Mouse (Mus musculus) adrenal gland, postnatal 36 days (tissue): Measurements from ENCODE around the gene Fndc7. TPM values are rescaled to one million over a fixed set of nuclear protein-coding genes. Genes with fewer than 3 reads are reported as not detected.
"Not testable (repeated sequence)": the region's sequence is repeated elsewhere in the genome, so short reads cannot be mapped to it uniquely, and the experiment has no call there.

Experiments
- DNase-seq, 2 experiments: peaks; one replicate each; pipeline ENCODE4 v3.0.0; 2021; ENCODE audit warnings: mixed read lengths in 1 of 2
- total RNA-seq, 2 experiments: library from RNA; stranded (reverse); gene quantifications; 2 replicates each; pipeline ENCODE4 v1.2.3; 2021

Fndc7 gene
- total RNA-seq, 2 experiments from 2014 or later: 0.17 to 0.40 TPM

DNA sequence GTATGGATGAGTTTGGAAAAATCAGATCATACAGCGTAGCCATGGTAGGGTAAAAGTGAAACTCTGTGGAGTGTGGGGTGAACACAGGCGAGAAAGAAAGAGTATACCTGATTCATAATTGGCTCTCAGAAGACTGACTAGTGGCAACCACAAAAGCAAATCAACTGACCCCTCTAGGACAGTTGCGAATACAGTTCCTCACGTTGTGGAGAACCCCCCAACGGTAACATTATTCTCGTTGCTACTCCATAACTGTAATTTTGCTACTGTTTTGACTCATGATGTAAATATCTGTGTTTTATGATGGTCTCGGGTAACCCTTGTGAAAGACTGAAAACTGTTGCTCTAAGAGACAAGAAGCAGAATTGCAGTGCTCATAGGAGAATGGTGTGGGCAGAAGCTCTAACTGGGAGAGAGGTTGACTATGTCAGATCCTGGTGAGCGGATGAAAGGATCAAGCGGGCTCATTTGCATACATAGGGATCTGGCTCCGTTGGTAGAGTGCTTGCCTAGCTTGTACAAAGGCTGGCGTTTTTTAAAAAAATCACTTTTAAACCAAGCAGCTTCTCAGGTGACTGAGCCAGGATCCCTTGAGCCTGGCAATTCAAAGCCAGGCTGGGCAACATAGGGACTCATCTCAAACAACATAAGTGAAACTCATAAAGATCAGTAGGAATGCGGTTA is 2.7 kb downstream of the Fndc7 start:
- no peak for DNase-seq

DNA sequence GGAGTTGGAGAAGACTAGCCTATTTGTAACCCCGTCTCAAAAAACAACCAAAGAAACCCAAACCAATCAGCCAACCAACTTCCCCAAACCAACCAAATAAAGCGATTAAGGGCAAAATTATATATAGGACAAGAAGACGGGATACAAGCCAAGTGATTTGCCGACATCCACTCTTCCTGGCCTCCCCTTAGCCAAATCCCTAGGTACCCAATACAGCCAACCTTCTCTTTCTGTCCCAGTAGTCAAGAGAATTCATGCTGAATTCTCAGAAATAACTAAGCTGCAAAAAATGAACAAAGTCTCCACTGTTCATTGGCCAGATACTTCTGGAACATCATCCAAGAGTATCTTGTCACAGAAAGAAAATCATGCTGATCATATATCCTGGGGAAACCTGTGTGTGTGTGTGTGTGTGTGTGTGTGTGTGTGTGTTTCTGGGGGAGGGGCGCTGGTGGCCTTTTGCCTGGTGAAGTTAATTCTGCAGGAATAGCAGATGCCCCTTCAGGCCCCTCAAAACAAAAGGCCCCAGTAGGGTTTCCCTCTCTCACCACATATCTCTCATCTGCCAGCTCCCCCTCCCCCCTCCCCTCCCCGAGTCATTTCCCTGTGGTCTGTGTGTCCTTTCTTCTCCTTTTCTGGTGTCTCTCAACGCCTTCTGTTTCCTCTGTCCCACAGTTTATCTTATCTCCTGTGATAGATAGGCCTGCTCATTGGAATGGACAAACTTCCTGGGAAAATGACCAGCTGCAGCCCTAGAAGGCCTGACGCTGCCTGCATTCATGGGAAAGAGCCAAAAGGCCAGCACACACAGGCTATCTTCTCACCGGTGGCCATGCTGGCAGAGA is 3.9 kb downstream of the Fndc7 start:
- no peak for DNase-seq

DNA sequence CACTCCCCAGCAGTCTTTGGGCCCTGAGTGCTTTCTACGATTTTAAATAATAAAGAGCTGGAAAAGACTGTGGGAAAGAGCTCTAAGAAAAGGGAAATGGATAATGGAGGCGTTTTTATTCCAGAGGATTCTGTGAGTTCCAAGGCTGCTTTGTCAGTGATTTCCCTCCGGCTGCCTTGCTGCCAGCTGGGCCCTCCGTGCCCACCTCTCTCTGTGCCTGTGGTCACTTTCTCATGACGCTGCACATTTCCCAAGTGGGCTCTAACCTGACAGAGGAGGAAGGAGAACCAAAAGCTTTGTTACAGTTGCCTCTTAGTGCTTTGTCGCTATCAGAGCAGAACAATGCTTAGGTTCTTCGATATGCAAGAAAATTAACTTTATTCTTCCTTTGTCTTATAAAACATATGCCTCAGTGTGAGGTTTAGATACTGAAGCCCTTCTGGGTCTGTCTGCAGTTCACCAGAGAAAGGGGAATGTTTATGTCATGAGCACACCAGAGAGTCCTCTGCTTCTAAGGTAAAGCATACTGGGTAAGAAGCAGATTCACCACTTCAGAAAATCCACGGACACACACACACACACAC is 5.0 kb downstream of the Fndc7 start:
- DNase-seq: no peak

DNA sequence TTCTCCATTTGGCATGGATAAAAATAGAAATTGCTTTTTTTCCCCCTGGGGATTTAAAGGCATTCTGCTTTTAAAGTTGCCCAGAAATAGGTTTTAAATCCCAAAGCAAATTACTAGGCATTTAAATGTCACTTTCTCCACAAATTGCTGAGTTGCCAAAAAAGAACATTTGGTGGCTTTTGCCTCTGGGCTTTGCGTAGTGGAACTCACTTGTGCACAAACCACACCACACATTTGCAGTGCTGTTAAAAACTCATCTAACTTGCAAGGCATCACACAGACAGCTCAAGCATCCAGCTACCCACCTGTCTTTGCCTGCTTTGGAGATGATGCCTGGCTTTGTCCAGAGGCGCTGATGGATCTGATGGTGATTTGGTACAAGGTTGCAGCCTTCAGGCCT is 6.7 kb downstream of the Fndc7 start:
- no peak for DNase-seq

DNA sequence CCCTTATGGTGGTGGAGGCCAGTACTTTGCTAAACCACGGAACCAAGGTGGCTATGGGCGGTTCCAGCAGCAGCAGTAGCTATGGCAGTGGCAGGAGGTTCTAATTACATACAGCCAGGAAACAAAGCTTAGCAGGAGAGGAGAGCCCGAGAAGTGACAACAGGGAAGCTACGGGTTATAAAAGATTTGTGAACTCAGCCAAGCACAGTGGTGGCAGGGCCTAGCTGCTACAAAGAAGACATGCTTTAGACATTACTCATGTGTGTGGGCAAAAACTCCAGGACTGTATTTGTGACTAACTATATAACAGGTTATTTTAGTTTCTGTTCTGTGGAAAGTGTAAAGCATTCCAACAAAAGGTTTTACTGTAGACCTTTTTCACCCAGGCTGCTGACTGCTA is 7.9 kb downstream of the Fndc7 start:
- not testable (repeated sequence) for DNase-seq

DNA sequence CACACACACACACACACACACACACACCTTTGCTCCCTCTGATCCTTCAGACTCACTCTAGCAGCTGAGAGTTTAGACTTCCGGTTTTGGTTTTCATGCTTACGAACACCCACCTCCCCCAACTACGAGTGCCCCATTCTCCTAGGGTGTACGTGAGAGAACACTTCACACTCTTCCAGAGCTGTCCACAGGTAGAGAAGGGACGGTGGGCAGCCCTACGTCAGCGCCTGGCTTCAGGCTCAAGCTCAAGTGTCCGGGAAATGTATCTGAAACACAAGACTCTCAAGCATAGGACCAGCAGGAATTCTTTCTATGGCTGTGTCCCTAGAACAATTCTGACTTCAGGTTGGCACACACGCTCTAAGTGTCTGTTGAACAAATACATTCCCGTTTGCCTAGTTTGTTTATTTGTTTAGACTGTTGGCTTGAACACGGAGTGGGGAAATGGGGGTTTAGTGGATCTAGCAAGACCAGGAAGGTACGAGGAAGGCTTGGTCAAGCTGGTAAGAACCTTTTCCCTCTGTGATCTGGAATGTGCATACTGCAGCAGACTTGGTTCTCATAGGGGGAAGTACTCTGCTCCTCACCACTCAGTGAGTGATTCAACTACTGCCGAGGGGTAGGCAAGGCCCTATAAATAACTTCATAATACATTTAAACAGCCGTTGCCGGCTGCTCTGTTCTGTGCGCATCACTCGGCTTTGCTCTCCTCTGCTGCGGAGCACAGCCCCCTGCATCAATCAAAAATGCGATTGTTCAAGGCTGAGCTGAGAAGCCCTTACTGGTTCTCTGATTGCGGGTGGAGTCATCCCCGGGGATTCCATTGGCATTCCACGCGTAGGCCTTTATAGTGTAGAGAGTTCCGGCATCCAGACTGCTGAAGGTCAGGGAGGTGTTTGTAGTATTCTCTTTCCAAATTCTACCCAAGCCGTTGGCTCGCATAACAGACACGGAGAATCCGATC is 9.0 kb downstream of the Fndc7 start:
- peak; percentile 62 for DNase-seq

DNA sequence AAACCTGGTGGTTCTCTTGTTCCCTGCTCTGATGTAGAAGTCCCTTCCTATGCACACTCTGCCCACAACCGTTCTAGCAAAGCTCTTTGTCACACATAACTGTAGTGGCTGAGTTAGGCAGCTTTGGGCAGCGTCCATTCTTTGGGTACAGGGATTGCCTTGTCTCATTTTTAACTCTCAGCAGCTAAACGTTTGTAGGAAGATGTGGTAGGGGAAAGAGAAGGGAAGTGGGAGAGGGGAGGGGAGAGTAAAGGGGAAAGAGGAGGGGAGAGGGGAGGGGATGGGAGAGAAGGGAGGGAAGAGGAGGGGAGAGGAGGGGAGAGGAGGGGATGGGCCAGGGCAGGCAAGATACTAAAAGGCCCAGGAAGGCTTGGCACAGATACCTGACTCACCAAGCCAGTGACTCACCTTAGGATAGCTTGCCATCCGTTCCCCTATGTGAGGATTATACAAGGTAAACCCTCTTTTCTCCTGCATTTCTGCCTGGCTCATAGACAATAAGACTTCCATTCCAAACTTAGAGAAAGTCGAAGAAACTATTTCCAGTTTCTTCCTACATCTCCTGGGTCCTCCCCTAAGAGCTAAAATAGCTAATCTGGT is 9.9 kb downstream of the Fndc7 start:
- DNase-seq: no peak

DNA sequence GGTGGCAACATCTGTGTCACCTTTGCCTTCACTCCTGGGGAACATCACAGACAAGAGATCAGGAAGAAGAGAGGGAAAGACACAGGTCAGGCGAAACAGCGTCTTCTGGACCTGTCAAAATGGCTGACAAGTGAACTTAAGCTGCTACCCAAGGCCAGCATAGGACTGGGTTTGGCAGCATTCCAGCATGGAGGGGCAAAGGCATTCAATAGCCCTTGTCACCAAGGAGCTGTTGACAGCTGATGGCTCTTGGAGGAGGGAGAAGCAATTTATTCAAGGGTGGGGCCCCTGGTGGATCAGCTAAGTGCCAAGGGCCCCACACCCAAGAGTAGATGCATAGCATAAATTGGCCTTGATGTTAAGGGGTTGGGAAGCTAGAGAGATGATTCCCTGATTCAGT is 10.7 kb downstream of the Fndc7 start:
- DNase-seq: no peak

DNA sequence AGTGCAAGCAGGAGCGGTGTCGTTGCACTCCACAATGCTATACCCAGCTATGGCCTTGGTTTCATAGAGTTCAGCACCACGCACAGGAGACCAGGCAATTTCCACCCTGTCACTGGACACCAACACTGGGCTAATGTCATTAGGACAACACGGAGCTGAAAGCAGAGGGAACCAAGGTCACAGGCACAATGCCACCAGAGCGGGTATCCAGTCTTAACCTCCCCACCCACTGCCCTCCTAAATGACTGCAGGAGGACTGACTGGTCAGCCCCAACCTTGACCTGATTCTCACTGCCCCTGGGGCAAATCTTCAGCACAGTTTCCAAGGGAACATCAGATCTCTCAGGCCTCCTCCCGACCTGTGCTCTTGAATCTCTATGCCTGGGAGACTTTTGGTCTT is 19.2 kb downstream of the Fndc7 start:
- peak; percentile 64 to 73 for DNase-seq

DNA sequence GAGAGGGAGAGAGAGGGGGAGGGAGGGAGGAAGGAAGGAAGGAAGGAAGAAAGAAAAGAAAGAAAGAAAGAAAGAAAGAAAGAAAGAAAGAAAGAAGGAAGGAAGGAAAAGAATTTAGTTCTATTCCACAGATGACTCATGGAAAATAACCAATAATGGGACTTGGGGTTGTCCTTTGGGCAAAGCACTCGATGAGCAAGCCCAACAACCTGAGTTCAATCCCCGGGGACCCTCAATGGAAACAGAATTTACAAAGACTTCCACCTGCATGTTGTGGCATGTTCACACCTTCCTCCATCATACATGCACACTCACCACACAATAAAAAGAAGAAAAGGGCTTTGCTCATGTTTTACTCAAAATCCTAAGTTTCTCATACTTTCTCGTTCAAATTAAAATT is 22.4 kb downstream of the Fndc7 start:
- no peak for DNase-seq

DNA sequence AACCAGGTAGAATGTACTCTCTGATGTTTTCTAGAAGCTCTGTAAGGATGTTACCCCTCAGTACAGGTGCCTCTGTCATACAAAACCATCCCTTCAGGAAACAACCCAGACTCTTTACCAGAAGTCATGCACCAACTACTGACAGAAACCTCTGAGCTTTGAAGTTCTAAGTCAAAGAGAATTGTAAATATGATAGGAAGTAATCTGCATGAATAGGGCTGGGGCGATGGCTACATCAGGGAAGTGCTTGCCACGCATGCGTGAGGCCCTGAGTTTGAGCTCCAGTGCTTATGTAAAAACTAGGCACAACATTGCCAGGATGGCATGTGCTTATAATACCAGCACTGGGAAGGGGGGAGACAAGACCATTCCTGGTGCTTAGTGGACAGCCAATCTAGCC is 24.1 kb downstream of the Fndc7 start:
- no peak for DNase-seq

DNA sequence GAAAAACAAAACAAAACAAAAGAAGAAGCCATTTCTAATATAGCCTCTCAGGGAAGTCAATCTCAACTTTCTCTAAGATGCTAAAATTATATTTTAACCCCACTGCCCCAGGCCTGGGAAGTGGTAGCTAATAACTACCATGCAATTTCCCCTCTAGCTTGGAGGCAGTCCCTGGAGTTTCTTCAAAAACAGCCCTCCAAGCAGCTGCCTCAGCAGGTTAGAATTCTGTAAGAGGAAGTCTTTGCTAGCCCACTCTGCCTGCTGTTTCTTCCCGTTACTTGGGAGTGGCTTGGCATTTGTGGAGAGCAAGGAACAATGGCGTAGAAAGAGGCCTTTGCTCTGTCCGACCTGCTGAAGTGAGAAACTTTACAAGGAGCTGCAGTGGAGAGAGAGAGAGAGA is 24.7 kb downstream of the Fndc7 start:
- DNase-seq: no peak

DNA sequence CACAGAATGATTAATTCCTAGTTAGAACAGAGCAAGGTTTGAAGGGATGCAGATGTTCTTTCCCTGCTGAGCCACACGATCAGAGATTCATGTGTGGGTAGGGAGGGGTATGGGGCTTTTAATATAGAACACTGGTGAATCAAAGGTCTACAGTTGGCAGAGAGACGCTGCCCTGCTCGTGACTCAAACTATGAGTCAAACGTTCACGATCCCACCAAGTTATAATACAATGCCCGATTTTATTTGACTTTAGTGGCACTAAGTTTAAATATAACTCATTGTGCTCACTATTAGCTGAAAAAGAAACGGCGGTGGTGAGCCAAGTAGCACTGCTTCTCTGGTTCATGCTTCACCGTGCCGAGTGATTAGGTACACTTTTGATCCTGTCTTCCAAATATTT is 26.7 kb downstream of the Fndc7 start:
- peak in 1 of 2 experiments; percentile 43 for DNase-seq

DNA sequence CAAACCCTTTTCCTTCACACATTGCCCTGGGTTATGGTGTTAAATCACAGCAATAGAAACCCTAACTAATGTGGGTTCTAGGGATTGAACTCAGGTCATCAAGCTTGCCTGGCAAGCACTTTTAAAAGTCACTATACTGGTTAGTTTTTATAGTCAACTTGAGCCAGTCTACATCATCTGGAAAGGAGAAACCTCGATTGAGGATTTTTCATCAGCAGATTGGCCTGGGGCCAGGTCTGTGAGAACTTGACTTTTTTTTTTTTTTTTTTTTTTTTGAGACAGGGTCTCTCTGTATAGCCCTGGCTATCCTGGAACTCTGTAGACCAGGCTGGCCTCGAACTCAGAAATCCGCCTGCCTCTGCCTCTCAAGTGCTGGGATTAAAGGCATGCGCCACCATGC is 27.5 kb downstream of the Fndc7 start:
- DNase-seq: not testable (repeated sequence)

DNA sequence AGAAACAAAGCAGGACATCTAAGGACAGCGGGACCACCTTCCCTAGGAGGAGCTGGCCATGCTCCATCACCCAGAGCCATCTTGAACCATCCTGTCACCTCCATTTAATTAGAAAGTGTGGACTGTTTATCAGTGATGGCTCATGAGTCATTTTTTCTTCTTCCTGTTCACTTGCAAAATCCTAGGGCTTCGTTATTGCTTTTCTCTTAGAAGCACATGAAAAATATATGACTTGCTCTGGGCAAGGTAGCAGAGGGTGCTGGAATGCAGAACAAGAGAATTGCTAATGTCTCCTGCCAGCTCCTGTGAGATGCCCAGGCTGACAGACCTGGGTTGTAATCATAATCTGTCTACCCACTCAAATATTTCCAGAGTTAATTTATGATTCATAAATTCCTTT is 29.0 kb downstream of the Fndc7 start:
- no peak for DNase-seq

DNA sequence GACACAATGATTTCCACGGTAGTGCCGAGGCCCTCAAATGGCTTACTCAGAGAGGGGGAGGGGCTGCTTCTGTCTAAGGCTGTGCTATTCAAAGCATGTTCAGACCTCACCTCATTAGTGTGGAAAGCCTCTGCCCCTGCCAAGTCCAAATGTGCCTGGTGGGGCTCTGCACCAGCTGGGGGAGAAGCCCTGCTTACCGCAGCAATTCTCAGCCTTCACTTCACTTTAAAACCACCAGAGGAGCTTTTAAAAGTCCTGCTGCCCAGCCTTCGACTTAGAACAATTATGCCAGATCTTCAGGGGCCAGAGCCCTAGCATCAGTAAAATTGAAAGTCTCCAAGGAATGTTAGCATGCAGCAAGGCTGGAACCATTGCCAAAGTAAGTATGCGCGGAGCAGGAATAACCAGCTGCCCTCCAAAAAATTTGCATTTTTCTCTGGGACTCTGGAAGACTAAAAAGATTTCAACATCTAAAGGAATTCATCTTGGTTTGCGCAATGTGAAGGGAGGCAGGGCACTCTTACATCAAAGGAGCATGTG is 31.5 kb downstream of the Fndc7 start:
- DNase-seq: peak; percentile 38 to 61

DNA sequence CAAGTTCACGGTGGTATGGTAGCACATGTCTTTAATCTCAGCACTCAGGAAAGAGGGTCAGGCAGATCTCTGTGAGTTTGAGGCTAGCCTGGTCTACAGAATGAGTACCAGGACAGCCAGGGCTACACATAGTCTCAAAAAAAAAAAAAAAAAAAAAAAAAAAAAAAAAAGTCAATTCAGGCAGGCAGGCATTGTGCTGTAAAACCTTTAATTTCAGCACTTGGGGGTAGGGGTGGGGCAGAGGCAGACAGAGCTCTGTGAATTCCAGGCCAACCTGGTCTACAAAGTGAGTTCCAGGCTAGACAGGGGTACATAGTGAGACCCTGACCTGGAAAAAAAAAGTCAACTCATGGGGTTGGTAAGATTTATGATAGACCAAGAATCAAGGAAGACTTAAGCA is 32.1 kb downstream of the Fndc7 start:
- no peak for DNase-seq

DNA sequence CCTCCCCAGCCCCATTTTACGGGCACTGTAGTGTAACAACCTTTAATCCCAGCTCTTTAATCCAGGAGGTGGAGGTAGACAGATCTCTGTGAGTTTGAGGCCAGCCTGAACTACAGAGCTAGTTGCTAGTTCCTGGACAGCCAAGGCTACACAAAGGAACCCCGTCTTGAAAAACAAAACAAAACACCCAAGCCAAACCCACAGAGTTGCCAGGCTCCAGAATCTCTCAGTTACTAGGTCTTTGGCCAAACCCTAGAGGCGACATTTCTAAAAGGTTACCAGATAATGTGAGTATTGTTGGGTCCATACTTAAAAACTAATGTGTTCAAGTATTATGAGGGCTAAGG is 32.7 kb downstream of the Fndc7 start:
- DNase-seq: no peak

DNA sequence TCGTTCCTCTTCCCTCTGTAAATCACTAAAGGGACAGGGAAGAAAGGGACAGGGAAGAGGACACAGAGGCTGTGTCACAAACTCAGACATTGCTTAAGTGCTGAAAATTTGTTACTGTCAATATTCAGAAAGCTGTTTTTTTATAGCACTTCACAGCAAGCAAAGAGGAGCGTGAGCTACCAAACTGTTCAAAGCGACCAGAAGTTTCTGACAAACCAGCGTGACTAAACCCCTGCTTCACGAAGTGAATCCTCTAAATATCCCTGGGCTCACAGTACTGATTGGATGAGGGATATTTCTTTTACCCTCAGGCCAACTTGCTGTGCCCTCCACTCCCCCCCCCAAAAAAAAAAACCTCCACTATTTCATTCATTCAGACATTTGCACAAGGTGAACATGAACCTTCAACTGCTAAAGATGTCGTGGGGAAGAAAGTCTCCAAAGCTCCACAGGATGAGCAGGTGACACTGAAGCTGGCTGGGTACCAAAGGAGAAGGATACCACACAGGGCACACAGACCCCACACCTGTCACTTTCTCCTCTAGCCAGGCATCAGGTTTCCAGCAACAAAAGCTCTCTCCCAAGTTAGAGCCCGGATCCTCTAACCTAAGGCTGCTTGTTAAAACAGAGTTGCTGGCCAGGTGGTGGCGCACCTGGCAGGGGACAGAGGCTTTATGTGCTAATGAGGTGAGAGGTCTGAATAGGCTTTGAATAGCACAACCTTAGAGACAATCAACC is 33.3 kb downstream of the Fndc7 start:
- no peak for DNase-seq

DNA sequence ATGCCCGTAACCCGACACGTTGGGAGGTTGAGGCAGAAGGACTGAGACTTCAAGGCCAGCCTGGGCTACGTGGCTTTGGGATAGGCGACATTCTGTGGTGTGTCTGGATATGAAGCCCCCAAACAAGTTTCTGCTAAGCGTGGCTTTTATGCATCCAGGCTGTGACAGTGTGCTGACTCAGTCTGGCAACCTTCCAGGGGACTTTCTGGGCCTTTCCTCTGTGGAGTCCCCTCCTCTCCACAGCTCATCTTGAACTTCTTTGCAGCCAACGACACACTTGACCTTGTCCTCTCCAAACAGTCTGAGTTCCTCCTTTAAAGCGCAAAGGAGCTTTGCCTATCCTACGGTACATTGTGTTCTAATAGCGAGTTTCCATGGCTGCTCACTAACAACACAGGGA is 33.9 kb downstream of the Fndc7 start:
- peak; percentile 89 to 90 for DNase-seq

DNA sequence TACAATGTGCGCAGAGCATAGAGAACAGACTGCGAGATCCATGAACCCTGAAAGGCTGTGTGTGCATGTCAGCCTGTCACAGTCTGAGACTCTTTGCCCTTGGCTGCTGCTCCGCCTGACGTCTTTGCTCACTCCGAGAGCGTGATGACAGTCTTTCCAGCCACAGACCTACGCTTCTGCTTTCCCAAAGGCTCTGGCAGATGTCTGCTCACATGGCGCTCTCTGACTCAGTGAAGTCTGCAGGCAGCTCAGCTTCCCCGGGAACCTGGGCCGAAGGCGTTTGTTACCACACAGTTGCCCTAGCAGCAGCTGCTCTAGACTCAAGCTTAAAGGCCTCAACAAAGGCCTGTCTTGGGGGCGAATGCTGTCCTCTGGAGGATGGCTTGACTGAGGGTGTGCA is 34.4 kb downstream of the Fndc7 start:
- DNase-seq: peak; percentile 73 to 80
